Mouse (Mus musculus): Measurements from ENCODE around the gene Klhl32. TPM values are rescaled to one million over a fixed set of nuclear protein-coding genes. Genes with fewer than 3 reads are reported as not detected.
A peak's percentile ranks its signal among the peaks of the same experiment; 100 is the strongest.

Gene Klhl32
- polyA plus RNA-seq, 1 experiment from 2014 or later = 2.8 TPM

DNA sequence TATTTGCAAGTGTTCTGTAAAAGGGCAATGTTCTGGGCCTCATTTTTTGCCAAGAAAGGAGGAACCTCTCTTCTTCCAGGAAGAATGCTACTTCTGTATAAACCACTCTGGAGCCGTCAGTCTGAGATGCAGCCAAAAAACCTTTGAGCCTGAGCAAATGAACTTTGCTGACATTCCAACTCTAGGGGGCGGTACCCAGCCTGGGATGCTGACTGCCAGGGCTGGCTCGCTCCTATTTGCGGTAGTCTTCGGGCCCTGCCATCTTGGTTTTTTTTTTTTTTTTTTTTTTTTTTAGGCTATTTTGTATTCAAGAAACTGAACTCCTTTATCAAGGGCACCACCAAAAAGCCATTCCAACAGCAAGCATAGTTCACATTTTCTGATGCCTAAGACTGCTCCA, 230.5 kb downstream of the Klhl32 start:
- 76% methylated on average over 5 of the region's 5 CpGs for WGBS
- no peak overlapping the region for H3K27ac ChIP-seq (replicated peaks; ENCODE audit: low read depth, low read length)
- H3K9me3 ChIP-seq (ENCODE audit: control insufficient read depth, low read length) = no peaks in the 10 kb centered on the region
- H3K4me2 ChIP-seq (ENCODE audit: low read depth, low read length) = no peak overlapping the region
- H3K36me3 ChIP-seq (ENCODE audit: control insufficient read depth, insufficient read depth, low read length) = no peaks in the 10 kb centered on the region
- DNase-seq (ENCODE audit: low spot score) (peak; percentile 33), ATAC-seq (ENCODE audit: low read depth) (no peak; the same call in 1 of the 2 replicates)
- no peaks in the 10 kb centered on the region for H3K27me3 ChIP-seq (replicated peaks; ENCODE audit: control insufficient read depth, insufficient read depth, low read length)
- no peaks in the 10 kb centered on the region for H3K4me1 ChIP-seq (ENCODE audit: control insufficient read depth, insufficient read depth, low read length)
- no peak overlapping the region for H3K4me3 ChIP-seq (ENCODE audit: low read depth, low read length)
- no peak overlapping the region for H3K9ac ChIP-seq (ENCODE audit: low read depth, low read length)

DNA sequence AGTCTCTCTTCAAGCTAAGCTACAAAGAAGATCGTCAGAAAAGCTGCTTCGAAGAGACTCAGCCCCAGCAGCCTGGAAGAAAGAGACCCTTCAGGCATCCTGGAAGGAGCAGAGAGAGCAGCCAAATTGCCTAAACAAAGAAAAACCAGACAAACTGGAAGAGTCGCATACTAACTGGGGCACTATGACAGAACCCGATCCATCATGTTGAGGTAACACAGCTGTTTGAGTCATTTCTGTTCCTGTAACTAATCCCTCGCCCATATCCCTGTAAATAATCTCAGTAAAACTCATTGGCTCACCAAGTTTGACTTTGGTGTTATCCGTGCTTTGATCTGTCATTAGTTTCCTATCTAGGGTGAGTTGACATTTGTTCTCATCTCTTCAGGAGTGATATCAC, 230.9 kb downstream of the Klhl32 start:
- DNase-seq (ENCODE audit: low spot score) = peak; percentile 79
- Histone ChIP-seq H3K36me3 (ENCODE audit: control insufficient read depth, insufficient read depth, low read length) (no peaks in the 10 kb centered on the region), H3K4me2 (ENCODE audit: low read depth, low read length) (no peak overlapping the region), H3K4me1 (ENCODE audit: control insufficient read depth, insufficient read depth, low read length) (no peaks in the 10 kb centered on the region), H3K27me3 (replicated peaks; ENCODE audit: control insufficient read depth, insufficient read depth, low read length) (no peaks in the 10 kb centered on the region), H3K27ac (replicated peaks; ENCODE audit: low read depth, low read length) (no peak overlapping the region), H3K9me3 (ENCODE audit: control insufficient read depth, low read length) (no peaks in the 10 kb centered on the region), H3K4me3 (ENCODE audit: low read depth, low read length) (no peak overlapping the region), H3K9ac (ENCODE audit: low read depth, low read length) (no peak overlapping the region)
- ATAC-seq (ENCODE audit: low read depth) = peak; percentile 87
- WGBS = 56% methylated on average over 6 of the region's 6 CpGs

- Histone ChIP-seq H3K27ac (replicated peaks; ENCODE audit: low read depth, low read length) (no peak overlapping the region), H3K9ac (ENCODE audit: low read depth, low read length) (no peak overlapping the region), H3K4me2 (ENCODE audit: low read depth, low read length) (no peak overlapping the region), H3K4me3 (ENCODE audit: low read depth, low read length) (no peak overlapping the region), H3K9me3 (ENCODE audit: control insufficient read depth, low read length) (no peaks in the 10 kb centered on the region), H3K4me1 (ENCODE audit: control insufficient read depth, insufficient read depth, low read length) (no peaks in the 10 kb centered on the region), H3K27me3 (replicated peaks; ENCODE audit: control insufficient read depth, insufficient read depth, low read length) (no peaks in the 10 kb centered on the region), H3K36me3 (ENCODE audit: control insufficient read depth, insufficient read depth, low read length) (peaks cover 12% of the 10 kb centered on the region; the same call in 1 of the 2 replicates)
- DNase-seq (ENCODE audit: low spot score) (no peak), ATAC-seq (ENCODE audit: low read depth) (no peak)
- 98% methylated on average over 2 of the region's 2 CpGs for WGBS
These were observed 241.4 kb downstream of the Klhl32 start for GRCm38 (mm10) chr4:24609564-24609963.

GRCm38 (mm10) chr4:24609085-24609484, 241.8 kb downstream of the Klhl32 start:
- 90% methylated on average over 3 of the region's 3 CpGs for WGBS
- Histone ChIP-seq H3K27ac (replicated peaks; ENCODE audit: low read depth, low read length) (no peak overlapping the region), H3K4me1 (ENCODE audit: control insufficient read depth, insufficient read depth, low read length) (no peaks in the 10 kb centered on the region), H3K27me3 (replicated peaks; ENCODE audit: control insufficient read depth, insufficient read depth, low read length) (no peaks in the 10 kb centered on the region), H3K9ac (ENCODE audit: low read depth, low read length) (no peak overlapping the region), H3K9me3 (ENCODE audit: control insufficient read depth, low read length) (no peaks in the 10 kb centered on the region), H3K36me3 (ENCODE audit: control insufficient read depth, insufficient read depth, low read length) (peaks cover 12% of the 10 kb centered on the region; the same call in 1 of the 2 replicates), H3K4me3 (ENCODE audit: low read depth, low read length) (no peak overlapping the region), H3K4me2 (ENCODE audit: low read depth, low read length) (no peak overlapping the region)
- DNase-seq (ENCODE audit: low spot score) (no peak), ATAC-seq (ENCODE audit: low read depth) (no peak)

DNA sequence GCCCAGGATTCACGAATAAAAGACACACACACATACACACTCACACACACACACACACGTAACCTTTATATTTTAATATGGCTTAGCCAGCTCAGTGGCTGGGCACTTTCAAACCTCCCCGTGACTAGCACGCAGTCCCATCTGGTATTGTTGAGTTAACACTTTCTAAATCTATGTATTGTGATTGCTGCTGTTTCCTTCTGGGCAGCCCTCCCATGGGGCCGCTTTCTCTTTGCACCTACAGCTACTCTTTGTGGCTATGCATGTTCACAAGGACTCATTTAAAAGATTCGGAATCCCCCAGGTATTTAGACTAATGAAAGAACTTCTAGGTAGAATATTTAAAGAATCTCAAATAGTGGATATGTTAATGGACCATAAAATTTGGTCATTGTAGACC, 249.2 kb downstream of the Klhl32 start:
- Histone ChIP-seq H3K36me3 (ENCODE audit: control insufficient read depth, insufficient read depth, low read length) (peaks cover 40% of the 10 kb centered on the region), H3K9me3 (ENCODE audit: control insufficient read depth, low read length) (no peaks in the 10 kb centered on the region), H3K9ac (ENCODE audit: low read depth, low read length) (no peak overlapping the region), H3K4me2 (ENCODE audit: low read depth, low read length) (no peak overlapping the region), H3K4me3 (ENCODE audit: low read depth, low read length) (no peak overlapping the region), H3K27me3 (replicated peaks; ENCODE audit: control insufficient read depth, insufficient read depth, low read length) (no peaks in the 10 kb centered on the region), H3K4me1 (ENCODE audit: control insufficient read depth, insufficient read depth, low read length) (no peaks in the 10 kb centered on the region), H3K27ac (replicated peaks; ENCODE audit: low read depth, low read length) (no peak overlapping the region)
- WGBS = 88% methylated on average over 6 of the region's 6 CpGs
- no peak for ATAC-seq (ENCODE audit: low read depth)
- DNase-seq (ENCODE audit: low spot score) = no peak

DNA sequence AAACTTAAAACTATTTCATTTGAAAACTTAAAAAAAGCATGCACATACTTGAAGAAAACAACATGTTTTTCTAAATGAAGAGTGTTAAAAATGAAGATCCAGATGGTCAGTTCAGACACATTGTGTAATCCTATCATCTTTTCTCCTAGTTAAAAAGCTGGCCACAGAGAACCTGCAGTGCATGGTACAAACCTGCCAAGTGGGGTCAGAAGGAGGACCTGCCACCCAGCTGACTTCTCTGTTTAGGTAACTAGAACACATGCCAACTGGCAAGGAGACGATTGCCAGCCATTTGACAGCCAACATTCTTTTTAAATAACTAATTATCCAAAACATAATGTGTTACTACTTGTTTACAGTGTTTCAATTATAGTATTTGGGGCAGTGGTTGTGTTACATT, 252.3 kb downstream of the Klhl32 start:
- H3K4me2 ChIP-seq (ENCODE audit: low read depth, low read length) = no peak overlapping the region
- no peak overlapping the region for H3K4me3 ChIP-seq (ENCODE audit: low read depth, low read length)
- H3K36me3 ChIP-seq (ENCODE audit: control insufficient read depth, insufficient read depth, low read length) = peaks cover 28% of the 10 kb centered on the region
- 71% methylated on average over 1 of the region's 1 CpGs for WGBS
- no peak overlapping the region for H3K27ac ChIP-seq (replicated peaks; ENCODE audit: low read depth, low read length)
- H3K4me1 ChIP-seq (ENCODE audit: control insufficient read depth, insufficient read depth, low read length) = no peaks in the 10 kb centered on the region
- ATAC-seq (ENCODE audit: low read depth) (no peak), DNase-seq (ENCODE audit: low spot score) (no peak)
- H3K9ac ChIP-seq (ENCODE audit: low read depth, low read length) = no peak overlapping the region
- no peaks in the 10 kb centered on the region for H3K9me3 ChIP-seq (ENCODE audit: control insufficient read depth, low read length)
- H3K27me3 ChIP-seq (replicated peaks; ENCODE audit: control insufficient read depth, insufficient read depth, low read length) = no peaks in the 10 kb centered on the region

DNA sequence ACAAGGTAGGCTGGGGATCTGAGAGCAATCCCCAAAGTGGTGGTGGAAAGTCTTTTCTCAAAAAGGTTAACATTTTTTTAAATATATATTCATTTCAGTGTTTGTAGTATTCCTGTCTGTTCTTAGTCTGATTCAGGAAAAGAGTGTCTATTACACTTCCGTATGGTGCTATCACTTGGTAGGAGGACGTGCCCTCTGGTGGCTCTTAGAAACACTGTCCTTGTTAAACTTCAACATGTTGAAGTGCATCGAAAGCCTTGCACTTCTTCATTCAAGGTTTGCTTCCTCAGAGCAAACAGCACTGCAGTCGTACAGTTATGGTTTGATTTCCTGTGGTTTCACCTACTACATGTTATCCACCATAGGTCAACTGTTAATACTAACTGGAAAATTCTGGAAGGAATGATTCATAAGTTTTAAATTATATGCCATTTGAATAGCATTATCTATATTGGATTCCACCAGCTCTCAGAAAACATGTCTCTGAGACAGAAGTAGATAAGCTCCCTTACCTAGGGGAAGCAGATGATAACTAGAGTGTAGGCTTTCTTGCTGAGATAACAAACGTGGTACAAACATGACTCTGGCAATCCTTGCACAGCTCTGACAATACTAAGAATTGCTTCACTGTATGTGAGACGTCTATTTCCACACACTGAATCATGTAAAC, 253.8 kb downstream of the Klhl32 start:
- no peak overlapping the region for H3K9ac ChIP-seq (ENCODE audit: low read depth, low read length)
- no peaks in the 10 kb centered on the region for H3K27me3 ChIP-seq (replicated peaks; ENCODE audit: control insufficient read depth, insufficient read depth, low read length)
- WGBS = 84% methylated on average over 6 of the region's 6 CpGs
- no peak overlapping the region for H3K27ac ChIP-seq (replicated peaks; ENCODE audit: low read depth, low read length)
- no peak overlapping the region for H3K4me2 ChIP-seq (ENCODE audit: low read depth, low read length)
- no peaks in the 10 kb centered on the region for H3K4me1 ChIP-seq (ENCODE audit: control insufficient read depth, insufficient read depth, low read length)
- no peak for ATAC-seq (ENCODE audit: low read depth)
- no peak for DNase-seq (ENCODE audit: low spot score)
- H3K4me3 ChIP-seq (ENCODE audit: low read depth, low read length) = no peak overlapping the region
- H3K9me3 ChIP-seq (ENCODE audit: control insufficient read depth, low read length) = no peaks in the 10 kb centered on the region
- peaks cover 22% of the 10 kb centered on the region; the same call in 1 of the 2 replicates for H3K36me3 ChIP-seq (ENCODE audit: control insufficient read depth, insufficient read depth, low read length)

DNA sequence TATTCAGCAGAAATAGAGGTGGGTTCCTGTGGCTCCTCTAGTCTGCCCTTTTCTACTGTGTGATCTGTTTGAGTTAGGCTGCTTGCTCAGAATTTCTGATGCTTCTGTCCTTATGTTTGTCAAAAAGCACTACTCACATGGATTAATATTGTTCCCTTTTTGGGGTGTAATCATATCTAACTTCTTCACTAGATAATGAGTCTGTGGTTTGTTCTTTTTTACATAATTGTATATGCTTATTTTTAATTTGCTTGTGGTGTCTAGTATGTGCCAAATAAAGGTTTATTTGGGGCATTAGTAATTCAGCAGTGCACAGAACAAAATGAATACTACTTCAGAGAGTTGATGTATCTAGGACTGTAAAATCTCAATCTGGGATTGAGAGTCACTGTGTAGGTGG, 256.1 kb downstream of the Klhl32 start:
- Histone ChIP-seq H3K4me2 (ENCODE audit: low read depth, low read length) (no peak overlapping the region), H3K9me3 (ENCODE audit: control insufficient read depth, low read length) (no peaks in the 10 kb centered on the region), H3K36me3 (ENCODE audit: control insufficient read depth, insufficient read depth, low read length) (0 out of 2 replicates have a peak, but pooled peaks cover 6% of the 10 kb centered on the region), H3K27ac (replicated peaks; ENCODE audit: low read depth, low read length) (no peak overlapping the region), H3K9ac (ENCODE audit: low read depth, low read length) (no peak overlapping the region), H3K4me1 (ENCODE audit: control insufficient read depth, insufficient read depth, low read length) (no peaks in the 10 kb centered on the region), H3K27me3 (replicated peaks; ENCODE audit: control insufficient read depth, insufficient read depth, low read length) (no peaks in the 10 kb centered on the region), H3K4me3 (ENCODE audit: low read depth, low read length) (no peak overlapping the region)
- no peak for ATAC-seq (ENCODE audit: low read depth)
- DNase-seq (ENCODE audit: low spot score) = no peak

DNA sequence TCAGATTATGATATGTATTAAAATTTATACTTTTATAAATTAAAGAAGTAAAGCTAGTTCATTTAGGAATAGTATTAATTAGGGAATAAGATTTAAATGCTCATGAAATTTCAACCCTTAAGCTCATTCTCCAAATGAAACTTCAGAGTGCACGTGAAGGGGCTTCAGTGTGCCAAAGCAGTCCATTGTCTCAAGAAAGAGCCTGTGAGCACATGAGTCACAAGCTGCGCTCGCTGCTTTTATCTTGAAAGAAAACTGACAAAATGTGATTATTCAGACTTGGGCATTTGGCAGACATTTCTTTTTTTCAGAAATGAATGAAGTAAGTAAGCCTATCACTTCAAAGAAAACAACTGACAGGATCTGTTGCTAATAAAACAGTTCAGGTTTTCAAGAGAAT, 266.9 kb downstream of the Klhl32 start:
- H3K9ac ChIP-seq (ENCODE audit: low read depth, low read length) = no peak overlapping the region
- no peak overlapping the region for H3K4me3 ChIP-seq (ENCODE audit: low read depth, low read length)
- no peak overlapping the region for H3K4me2 ChIP-seq (ENCODE audit: low read depth, low read length)
- H3K36me3 ChIP-seq (ENCODE audit: control insufficient read depth, insufficient read depth, low read length) = peaks cover 11% of the 10 kb centered on the region
- no peak for ATAC-seq (ENCODE audit: low read depth)
- 89% methylated on average over 3 of the region's 3 CpGs for WGBS
- no peaks in the 10 kb centered on the region for H3K27me3 ChIP-seq (replicated peaks; ENCODE audit: control insufficient read depth, insufficient read depth, low read length)
- no peak overlapping the region for H3K27ac ChIP-seq (replicated peaks; ENCODE audit: low read depth, low read length)
- no peaks in the 10 kb centered on the region for H3K9me3 ChIP-seq (ENCODE audit: control insufficient read depth, low read length)
- no peak for DNase-seq (ENCODE audit: low spot score)
- no peaks in the 10 kb centered on the region for H3K4me1 ChIP-seq (ENCODE audit: control insufficient read depth, insufficient read depth, low read length)
